Mouse (Mus musculus) midbrain, embryonic 16.5 days (tissue): ENCODE measurements at regions not wholly inside any gene's neighbourhood (a gene's known extent, or its start where the extent isn't known, plus 50 kb on each side); places are given as distances from the start of the nearest gene placed in this dataset.

Experiments
- ATAC-seq: fragments of 200-750 bp; cut with Nextera tagmentation; 2 replicates; pipeline ENCODE4 v1.8.0; 2017; ENCODE audit warnings: moderate TSS enrichment
- H3K27ac ChIP-seq: fragments of 300-500 bp; sonication (generic); 2 replicates; pipeline ENCODE4 v1.5.1; 2014; ENCODE audit warnings: mild to moderate bottlenecking, low read length, mixed read lengths
- H3K27me3 ChIP-seq: fragments of 300-500 bp; sonication (generic); 2 replicates; pipeline ENCODE4 v1.6.1; 2014; ENCODE audit warnings: low read depth, low read length, mixed read lengths; ENCODE audit not compliant: control insufficient read depth, insufficient read depth
- H3K36me3 ChIP-seq: fragments of 300-500 bp; sonication (generic); 2 replicates; pipeline ENCODE4 v1.6.1; 2014; ENCODE audit warnings: mild to moderate bottlenecking, low read length, moderate library complexity, mixed read lengths; ENCODE audit not compliant: control insufficient read depth, insufficient read depth
- H3K4me1 ChIP-seq: fragments of 300-500 bp; sonication (generic); 2 replicates; pipeline ENCODE4 v1.6.1; 2014; ENCODE audit warnings: mild to moderate bottlenecking, low read length, mixed read lengths; ENCODE audit not compliant: control insufficient read depth, insufficient read depth
- H3K4me2 ChIP-seq: fragments of 300-500 bp; sonication (generic); 2 replicates; pipeline ENCODE4 v1.6.1; 2014; ENCODE audit warnings: mild to moderate bottlenecking, low read length, mixed read lengths
- H3K4me3 ChIP-seq: fragments of 300-500 bp; sonication (generic); 2 replicates; pipeline ENCODE4 v1.5.1; 2014; ENCODE audit warnings: low read depth, mild to moderate bottlenecking, low read length, moderate library complexity, mixed read lengths
- H3K9ac ChIP-seq: fragments of 300-500 bp; sonication (generic); 2 replicates; pipeline ENCODE4 v1.6.1; 2014; ENCODE audit warnings: low read depth, low read length, mixed read lengths
- H3K9me3 ChIP-seq: fragments of 300-500 bp; sonication (generic); replicated peaks from 2 replicates; pipeline ENCODE4 v1.6.1; 2014; ENCODE audit warnings: mild to moderate bottlenecking, low read length, mixed read lengths; ENCODE audit not compliant: control insufficient read depth, poor library complexity, severe bottlenecking
- WGBS: fragments of 180-500 bp; shearing (Covaris S2); extraction: QIAGEN DNeasy Blood & Tissue Kit; methylation state at CpG from one replicate; pipeline ENCODE4 v1.1.7; 2014; 5-methylcytosine and 5-hydroxymethylcytosine counted together

DNA sequence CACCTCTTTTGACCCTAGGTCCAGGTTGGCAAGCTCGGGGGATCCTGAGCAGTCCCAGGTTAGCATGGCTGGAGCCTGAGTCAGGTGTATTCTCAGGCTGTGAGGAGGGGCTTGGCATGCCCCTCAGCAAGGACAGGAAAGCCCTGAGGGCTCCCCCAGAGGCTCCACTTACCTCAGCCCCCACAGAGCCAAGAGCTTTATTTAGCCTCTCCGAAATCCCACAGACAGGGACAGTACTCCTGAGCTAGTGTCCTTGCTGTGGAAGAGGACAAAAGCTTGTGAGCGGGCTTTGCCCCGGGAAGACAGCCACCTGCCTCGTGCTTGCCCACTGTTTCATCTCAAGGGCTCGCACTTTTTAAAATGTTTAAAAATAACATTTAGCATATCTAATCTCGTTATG lies 118.7 kb downstream of the Sec61b start:
- no peak for ATAC-seq
- whole genome bisulfite sequencing = 61% methylated on average over 7 of the region's 7 CpGs
- H3K9me3 ChIP-seq = no peaks in the 10 kb centered on the region
- H3K4me2 ChIP-seq = no peak overlapping the region
- no peaks in the 10 kb centered on the region for H3K36me3 ChIP-seq
- no peak overlapping the region for H3K27ac ChIP-seq
- H3K4me3 ChIP-seq = no peak overlapping the region
- H3K4me1 ChIP-seq = no peaks in the 10 kb centered on the region
- no peaks in the 10 kb centered on the region for H3K27me3 ChIP-seq
- H3K9ac ChIP-seq = no peak overlapping the region

DNA sequence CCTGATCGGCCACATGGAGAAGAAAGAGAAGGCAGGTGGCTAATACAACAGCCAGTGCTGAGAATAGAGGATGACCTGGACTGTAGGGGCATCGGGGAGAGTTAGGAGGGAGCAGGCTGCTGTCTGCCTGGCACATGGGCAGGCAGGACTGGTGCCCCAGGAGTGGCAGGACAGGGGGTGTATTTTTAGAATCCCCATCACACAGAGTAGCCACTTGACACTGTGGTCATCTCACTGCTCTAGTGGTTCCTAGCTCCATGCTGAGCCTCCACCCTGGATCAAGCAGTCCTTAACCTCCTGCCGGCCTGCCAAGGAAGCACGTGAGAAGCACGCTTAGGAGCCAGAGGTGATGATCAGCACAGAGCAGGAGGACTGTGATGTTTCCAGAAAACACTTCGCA lies 119.7 kb downstream of the Sec61b start:
- no peak overlapping the region for H3K9ac ChIP-seq
- no peak for ATAC-seq
- H3K4me1 ChIP-seq = no peaks in the 10 kb centered on the region
- H3K27me3 ChIP-seq = no peaks in the 10 kb centered on the region
- H3K27ac ChIP-seq = no peak overlapping the region
- H3K4me2 ChIP-seq = no peak overlapping the region
- H3K4me3 ChIP-seq = no peak overlapping the region
- H3K36me3 ChIP-seq = no peaks in the 10 kb centered on the region
- 70% methylated on average over 6 of the region's 6 CpGs for WGBS
- H3K9me3 ChIP-seq = no peaks in the 10 kb centered on the region

DNA sequence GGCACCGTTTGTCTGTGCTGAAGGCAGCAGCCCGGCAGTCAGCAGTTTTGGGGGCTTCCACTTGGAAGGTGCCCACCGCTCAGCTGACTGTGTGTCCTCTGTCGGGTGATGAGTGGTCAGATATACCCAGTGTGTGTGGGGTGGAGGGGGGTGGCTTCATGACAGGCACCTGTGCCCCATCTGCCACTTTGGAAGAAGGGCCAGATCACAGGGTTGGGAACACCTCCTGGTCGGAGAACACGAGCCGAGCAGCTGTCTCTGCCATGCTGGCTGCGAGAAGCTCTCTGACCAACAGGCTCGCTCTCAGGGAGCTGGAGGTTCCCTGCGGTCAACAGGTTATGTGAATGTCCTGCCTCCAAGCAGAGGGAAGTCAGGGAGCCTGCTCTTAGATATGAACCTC lies 121.4 kb downstream of the Sec61b start:
- Histone ChIP-seq H3K4me2 (no peak overlapping the region), H3K4me3 (no peak overlapping the region), H3K27ac (no peak overlapping the region), H3K36me3 (no peaks in the 10 kb centered on the region), H3K9me3 (no peaks in the 10 kb centered on the region), H3K9ac (no peak overlapping the region), H3K27me3 (no peaks in the 10 kb centered on the region), H3K4me1 (no peaks in the 10 kb centered on the region)
- WGBS = 90% methylated on average over 10 of the region's 10 CpGs
- ATAC-seq = no peak

DNA sequence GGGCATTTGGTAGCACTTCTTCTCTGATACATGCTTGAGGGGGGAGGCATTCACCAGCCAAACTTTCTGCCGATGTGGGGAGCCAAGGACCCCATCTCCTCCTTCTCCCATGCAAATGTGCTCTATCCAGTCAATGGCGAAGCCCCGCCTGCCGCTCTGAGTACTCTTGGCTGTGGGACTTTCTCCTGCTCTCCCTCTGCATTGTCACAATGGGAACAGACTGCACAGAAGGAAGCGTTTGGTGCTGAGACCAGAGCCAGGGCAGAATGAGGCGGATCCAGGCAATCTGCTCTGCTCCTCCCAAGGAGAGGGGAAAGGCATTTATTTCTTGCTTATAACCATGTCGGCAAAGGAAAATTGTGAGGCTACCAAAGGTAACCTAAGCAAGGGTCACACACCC lies 123.1 kb downstream of the Sec61b start:
- ATAC-seq = no peak
- Histone ChIP-seq H3K36me3 (no peaks in the 10 kb centered on the region), H3K9me3 (no peaks in the 10 kb centered on the region), H3K27me3 (no peaks in the 10 kb centered on the region), H3K9ac (no peak overlapping the region), H3K27ac (no peak overlapping the region), H3K4me2 (no peak overlapping the region), H3K4me3 (no peak overlapping the region), H3K4me1 (no peaks in the 10 kb centered on the region)
- WGBS = 58% methylated on average over 7 of the region's 7 CpGs

DNA sequence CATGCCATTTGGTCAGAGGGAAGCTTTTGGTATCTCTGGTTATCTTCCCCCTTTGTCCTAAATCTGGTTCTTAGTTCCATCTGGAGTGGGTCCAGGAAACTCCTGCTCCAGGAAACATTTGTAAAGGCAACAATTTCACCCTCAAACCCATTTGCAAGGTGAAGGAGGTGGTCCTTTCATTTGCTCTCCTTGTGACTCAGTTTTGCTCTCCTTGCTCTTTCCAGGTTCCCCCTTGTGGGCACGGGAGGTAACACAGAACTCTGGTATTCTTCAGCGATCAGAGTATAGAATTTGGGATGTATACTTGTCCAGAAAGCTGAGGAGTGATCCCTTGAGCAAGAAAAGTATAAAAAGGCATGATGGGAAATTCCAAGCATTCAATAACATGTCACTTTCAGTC lies 123.8 kb downstream of the Sec61b start:
- no peaks in the 10 kb centered on the region for H3K4me1 ChIP-seq
- no peak overlapping the region for H3K27ac ChIP-seq
- no peak overlapping the region for H3K4me2 ChIP-seq
- no peak for ATAC-seq
- H3K36me3 ChIP-seq = no peaks in the 10 kb centered on the region
- H3K4me3 ChIP-seq = no peak overlapping the region
- H3K27me3 ChIP-seq = no peaks in the 10 kb centered on the region
- no peak overlapping the region for H3K9ac ChIP-seq
- H3K9me3 ChIP-seq = no peaks in the 10 kb centered on the region
- 53% methylated on average over 2 of the region's 2 CpGs for whole genome bisulfite sequencing

DNA sequence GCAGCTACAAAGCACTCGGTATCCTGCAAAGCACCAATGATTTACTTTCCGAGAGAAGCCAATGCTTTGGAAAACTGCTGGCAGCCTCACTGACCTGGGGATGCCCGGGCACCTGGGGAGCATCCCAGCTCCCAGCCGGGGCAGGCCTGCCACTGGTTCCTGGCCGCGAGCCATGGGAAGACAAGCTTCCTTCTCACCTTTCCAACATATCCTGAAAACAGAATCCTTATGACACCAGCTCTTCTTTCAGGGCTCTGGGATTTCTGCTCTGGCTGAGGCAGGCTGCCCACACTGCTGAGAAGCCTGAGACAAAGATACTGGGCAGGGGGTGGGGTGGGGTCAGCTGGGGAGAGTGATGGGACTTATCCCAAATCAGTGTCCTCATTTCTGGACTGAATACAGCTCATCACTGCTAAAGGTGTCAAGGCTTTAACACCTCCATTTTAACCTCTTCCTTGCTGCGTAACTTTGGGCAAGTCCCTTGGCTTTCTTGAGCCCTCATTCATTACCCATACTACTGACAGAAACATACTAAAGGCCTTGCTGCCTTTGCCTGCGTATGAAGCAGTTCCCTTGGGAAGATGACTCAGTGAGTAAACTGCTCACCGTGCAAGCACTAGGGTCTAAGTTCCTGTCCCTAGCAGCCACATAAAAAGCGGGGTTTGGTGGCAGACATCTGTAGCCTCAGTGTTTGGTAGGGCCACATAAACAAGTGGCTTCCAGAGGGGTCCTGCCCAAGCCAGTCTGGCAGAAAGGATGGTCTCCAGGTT lies 127.0 kb downstream of the Sec61b start:
- no peak overlapping the region for H3K27ac ChIP-seq
- ATAC-seq = no peak
- H3K9ac ChIP-seq = no peak overlapping the region
- no peak overlapping the region for H3K4me3 ChIP-seq
- no peak overlapping the region for H3K4me2 ChIP-seq
- 85% methylated on average over 10 of the region's 10 CpGs for WGBS
- H3K4me1 ChIP-seq = no peaks in the 10 kb centered on the region
- no peaks in the 10 kb centered on the region for H3K27me3 ChIP-seq
- H3K36me3 ChIP-seq = no peaks in the 10 kb centered on the region
- no peaks in the 10 kb centered on the region for H3K9me3 ChIP-seq

DNA sequence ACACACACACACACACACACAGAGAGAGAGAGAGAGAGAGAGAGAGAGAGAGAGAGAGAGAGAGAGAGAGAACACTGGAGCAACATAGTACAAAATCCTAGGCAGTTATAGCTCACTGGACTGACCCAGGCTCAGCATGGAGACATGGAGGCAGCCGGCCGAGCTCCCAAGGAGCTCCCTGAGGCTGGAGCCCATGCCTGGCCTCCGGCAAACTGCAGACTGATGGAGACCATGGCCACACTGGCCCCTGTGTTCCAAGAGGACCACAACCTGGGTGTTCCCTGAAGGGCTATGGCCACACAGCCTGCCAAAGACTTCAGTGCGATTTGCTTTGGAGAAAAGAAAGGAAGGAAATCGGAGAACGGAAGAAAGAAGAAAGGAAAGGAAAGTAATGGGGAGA lies 128.9 kb downstream of the Sec61b start:
- Histone ChIP-seq H3K27me3 (no peaks in the 10 kb centered on the region), H3K36me3 (no peaks in the 10 kb centered on the region), H3K4me2 (peak overlapping the region; percentile 44), H3K9me3 (no peaks in the 10 kb centered on the region), H3K27ac (no peak overlapping the region), H3K4me3 (0 out of 2 replicates have a peak overlapping the region, but pooled peaks have one; percentile 17), H3K4me1 (peaks cover under 1% of the 10 kb centered on the region), H3K9ac (no peak overlapping the region)
- 66% methylated on average over 6 of the region's 6 CpGs for WGBS
- ATAC-seq = 0 out of 2 replicates have a peak, but pooled peaks have one; percentile 34

DNA sequence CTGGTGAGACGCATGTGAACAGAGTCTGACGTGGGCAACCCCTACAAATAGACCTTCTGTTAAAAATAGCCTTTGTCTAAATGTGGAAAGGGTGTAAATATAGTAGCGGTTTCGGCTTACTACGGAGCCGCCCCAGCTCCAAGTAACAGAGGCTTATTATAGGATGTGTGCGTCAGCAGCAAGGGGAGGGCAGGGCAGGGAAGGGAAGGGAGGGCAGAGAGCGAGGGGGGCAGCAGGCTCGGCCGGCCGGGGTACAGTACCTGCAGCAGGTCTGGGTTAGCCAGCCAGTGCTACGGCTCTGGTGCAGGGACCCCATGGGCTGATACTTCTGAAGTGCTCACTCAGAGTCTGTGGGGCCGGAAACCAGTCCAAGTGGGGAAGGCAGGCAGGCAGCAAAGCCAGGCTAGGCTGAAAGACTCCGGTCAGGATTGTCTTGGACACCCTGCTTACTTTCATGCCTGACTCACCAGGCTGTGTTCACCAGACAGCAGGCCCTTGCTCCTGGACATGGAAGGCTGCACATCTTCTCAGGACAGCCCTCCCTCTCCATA lies 129.5 kb downstream of the Sec61b start:
- WGBS = 45% methylated on average over 14 of the region's 14 CpGs
- Histone ChIP-seq H3K9me3 (no peaks in the 10 kb centered on the region), H3K4me3 (peak overlapping the region; percentile 17), H3K27ac (no peak overlapping the region), H3K27me3 (no peaks in the 10 kb centered on the region), H3K36me3 (no peaks in the 10 kb centered on the region), H3K4me1 (peaks cover 6% of the 10 kb centered on the region), H3K9ac (no peak overlapping the region), H3K4me2 (peak overlapping the region; percentile 44)
- peak; percentile 52 for ATAC-seq

DNA sequence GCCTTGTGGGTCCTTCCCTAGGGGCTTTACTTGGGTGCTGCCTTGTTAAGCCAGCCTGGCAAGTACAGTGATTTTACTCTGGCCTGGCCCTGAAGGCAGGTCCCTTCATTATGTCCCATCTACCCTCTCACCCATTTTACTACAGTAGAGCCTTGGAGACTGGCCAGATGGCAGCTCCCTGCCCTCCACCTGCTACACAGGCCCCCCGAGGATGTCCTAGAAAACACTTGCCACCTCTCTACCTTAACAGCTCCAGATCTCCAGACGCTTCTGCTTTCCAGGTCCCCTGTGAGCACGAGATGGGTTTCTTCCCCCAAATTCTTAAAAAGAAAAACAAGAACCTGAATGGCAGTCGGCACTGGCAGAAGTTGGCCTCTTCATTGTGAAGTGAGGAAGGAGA lies 131.2 kb downstream of the Sec61b start:
- Histone ChIP-seq H3K9me3 (no peaks in the 10 kb centered on the region), H3K36me3 (no peaks in the 10 kb centered on the region), H3K27me3 (no peaks in the 10 kb centered on the region), H3K9ac (no peak overlapping the region), H3K27ac (no peak overlapping the region), H3K4me1 (peaks cover 6% of the 10 kb centered on the region), H3K4me2 (no peak overlapping the region), H3K4me3 (no peak overlapping the region)
- WGBS = 86% methylated on average over 4 of the region's 4 CpGs
- no peak for ATAC-seq
